Mouse (Mus musculus): Measurements from ENCODE around the gene Naaladl1.

DNA sequence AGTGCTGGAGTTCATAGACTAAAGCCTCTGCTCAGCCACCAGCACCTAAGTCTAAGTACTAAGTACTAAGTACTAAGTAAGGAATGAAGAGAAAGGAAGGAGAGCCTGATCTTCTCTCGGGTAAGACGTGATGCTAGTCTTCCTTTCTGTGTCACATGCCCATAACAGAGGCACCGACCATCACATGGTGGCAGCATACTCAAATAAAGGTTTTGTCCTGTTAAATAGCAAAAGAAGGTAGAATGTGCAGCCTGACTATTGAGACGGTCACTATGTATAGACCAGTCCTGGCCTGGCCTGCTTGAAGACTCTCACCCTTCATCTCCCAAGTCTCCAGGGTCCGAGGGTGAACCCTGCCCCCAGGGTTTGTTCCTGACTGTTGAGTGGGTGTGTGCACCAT lies 39.3 kb downstream of the Naaladl1 start:
- TF ChIP-seq POLR2AphosphoS2 (IDR thresholded peaks at IDR 0.05; ENCODE audit: low read length) (no peak), E2F4 (IDR thresholded peaks at IDR 0.05; ENCODE audit: borderline replicate concordance, low read depth, low read length) (no peak), CTCF (IDR thresholded peaks at IDR 0.05 in 2 of 3, conservative IDR thresholded peaks at IDR 0.05 in 1 of 3; ENCODE audit: control insufficient read depth in 1 of 3, insufficient read depth in 1 of 3, low read depth in 2 of 3, low read length in 3 of 3, poor library complexity in 1 of 3, severe bottlenecking in 1 of 3) (peak in 1 of 3 experiments; percentile 3; a peak in 1 of 6 replicates)
